Mouse (Mus musculus): ENCODE data around the gene Samd4.

Gene Samd4

DNA sequence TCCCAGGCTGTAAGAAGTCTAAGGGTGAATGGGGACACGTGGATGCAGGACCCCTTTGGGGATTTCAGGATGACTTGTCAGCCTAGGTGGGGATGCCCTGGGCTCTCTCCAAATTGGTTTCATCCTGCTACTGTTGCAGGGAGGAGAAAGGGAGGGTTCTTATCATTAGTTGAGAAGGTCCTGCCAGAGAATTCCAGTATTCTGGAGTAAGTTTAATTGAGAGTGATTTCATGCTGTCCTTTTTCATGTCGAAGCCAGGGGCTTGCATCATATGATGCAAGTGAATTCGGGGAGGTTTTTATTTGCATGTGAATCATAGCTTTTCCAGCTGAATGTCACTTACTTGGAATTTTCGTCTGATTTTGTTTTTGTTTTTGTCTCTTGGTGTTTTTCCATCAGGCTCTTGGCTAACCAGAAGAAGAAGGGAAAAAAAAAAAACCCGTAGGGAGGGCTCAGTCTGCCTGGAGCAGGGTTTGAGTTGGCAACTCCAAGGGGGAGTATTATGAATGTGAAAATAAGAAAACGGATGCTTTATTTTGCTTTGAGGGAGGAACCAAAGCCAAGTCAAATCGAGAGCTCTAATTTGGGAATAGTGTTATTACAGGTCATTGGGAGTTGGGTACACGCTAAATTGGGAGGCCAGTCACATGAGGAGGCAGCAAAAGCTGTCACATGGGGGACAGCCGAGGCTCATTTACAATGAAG lies 116.8 kb downstream of the Samd4 start:
- DNase-seq (ENCODE audit: low spot score in 2 of 2), result no peak

DNA sequence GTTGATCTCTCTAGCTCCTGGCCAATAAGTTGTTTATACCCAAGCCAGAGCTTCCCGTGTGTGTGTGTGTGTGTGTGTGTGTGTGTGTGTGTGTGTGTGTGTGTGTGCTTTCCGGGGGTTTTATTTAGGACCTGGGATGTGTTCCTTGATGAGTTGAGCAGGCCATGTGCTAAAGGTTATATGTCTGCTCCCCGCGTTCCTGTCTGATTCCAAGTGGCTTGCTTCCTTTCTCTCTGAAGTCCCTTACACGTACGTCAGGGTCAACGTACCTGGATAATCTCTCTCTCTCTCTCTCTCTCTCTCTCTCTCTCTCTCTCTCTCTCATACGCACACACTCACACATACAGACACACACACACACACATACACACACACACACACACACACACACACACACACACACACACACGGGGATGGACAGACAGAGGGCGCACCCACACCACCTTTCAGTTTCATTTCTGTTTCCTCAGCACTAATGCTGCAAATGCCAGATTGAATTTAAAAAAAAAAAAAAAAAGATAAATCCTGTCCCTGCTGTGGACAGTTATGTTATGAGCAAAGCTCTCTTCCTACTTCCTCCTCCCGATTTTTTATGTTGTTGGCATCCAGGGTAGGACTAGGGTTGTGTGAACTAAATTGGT lies 117.6 kb downstream of the Samd4 start:
- no peak for DNase-seq (ENCODE audit: low spot score in 2 of 2)

DNA sequence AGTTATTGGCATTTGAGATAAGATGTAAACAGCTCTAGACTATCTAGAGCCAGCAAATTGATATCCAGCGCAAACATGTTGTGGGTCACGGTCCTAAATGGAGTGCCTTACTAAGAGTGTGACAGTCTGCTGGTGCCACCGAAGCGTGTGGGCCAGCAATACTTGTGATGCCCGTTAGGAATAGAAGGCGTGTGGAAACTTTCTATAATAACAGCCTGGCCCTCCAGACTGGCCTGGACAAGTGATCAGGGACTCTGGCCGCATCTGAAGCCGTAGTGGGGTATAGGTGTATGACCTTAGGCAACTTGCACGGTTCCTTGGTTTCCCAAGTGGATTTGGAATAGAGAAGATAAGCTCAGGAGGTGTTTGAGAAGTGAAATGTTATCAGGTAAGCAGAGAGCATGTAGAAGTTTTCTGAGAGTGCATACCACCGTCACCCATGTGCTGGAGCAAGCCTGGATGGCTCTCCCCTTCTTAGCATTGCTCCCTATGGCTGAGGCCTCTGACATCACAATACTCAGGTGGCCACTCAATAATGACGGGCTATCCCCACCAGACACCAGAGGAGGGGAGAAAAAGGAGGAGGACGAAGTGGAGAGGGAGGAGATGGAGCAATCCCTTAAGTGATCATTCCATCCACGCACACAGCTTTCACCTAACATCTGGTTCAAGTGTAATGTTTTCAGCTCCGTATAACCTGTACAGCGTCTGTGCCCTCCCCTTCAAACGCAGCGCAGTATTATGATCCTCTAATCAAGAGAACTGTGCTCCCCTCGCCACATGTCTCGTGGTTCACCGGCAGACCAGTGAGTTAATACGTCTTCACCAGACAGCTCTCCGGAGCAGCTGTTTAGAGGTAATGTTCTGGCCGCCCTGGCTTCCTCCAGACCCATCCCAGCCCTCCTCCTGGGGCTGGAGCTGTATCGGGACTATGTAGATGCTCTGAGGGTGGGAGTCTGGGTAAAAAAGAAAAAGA lies 118.4 kb downstream of the Samd4 start:
- no peak for DNase-seq (ENCODE audit: low spot score in 2 of 2)

DNA sequence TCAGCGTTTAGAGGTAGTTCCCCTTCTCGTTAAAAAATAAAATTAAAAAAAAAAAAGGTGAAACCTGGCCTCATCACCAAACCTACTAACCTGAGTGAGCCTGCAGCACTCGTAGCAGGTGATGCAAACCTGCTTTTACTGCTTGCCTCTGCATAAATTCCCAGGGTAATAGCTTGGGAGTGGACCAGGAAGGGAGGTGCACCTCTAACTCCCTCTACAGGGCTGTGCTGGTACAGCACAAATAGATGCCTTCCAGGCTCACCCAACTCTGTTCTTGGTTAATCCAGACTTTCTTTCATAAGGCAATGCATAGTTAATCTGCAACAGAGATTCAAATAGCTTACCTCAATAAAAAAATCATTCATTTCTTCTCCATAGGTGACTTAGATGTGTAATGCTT lies 121.5 kb downstream of the Samd4 start:
- no peak for DNase-seq (ENCODE audit: low spot score in 2 of 2)

DNA sequence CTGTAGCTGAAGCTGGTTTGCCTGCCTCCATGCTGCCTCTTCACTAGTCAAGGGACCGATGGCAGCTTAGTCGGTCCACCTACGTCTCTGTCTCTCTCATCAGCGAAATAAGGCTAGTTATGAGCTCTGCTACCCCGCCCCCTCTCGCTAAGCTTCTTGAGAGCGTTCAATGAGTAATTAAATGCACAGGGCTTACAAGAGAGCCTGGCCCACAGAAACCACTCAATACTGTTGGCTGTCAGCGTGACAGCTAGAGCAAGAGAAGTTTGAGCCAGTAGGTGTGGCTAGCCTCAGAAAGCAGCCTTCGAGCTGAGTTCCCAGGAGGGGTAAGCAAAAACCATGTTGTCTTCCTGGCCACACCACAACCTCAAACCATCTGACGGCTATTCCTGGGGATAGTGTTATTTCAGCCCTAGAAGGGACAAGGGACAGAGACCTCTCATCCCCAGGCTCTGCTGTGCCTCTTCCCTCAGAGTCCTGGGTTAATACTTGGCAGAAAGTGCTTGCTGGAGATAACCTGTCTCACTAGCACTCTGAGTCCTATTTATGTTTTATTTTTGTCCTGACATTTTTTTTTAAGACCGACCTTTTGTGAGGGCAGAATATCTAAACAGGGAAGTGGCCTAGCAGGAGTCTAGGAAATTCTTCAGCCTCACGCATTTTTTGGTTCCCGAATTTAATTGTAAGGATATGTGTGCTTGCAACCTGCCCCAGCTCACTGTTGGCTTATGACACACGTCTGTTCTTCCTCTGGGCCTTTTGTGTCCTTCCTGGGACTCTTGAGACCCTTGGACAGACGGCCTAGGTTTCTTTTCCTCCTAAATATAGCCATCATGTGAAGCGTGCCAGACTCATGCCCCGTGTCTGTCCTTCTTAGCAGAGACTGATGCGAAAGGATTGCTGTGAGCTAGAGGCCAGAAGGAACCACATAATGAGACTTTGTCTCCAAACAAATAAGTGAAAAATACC lies 128.8 kb downstream of the Samd4 start:
- peak; percentile 25 to 44 for DNase-seq (ENCODE audit: low spot score in 2 of 2)

DNA sequence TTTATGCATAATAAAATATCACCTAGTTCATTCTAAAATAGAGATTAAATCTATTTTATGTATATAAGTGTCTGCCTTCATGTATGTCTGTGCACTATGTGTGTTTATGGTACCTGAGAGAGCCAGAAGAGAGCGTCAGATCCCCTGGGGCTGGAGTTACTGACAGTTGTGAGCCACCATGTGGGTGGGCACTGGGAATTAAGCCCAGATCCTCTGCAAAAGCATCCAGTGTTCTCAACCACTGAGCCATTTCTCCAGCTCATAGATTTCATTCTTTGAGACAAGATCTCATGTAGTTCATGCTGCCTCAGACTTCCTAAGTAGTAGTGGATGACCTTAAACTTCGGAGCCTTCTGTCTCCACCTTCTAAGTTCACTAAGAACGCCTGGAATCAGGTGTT lies 133.0 kb downstream of the Samd4 start:
- DNase-seq (ENCODE audit: low spot score in 2 of 2), result no peak

DNA sequence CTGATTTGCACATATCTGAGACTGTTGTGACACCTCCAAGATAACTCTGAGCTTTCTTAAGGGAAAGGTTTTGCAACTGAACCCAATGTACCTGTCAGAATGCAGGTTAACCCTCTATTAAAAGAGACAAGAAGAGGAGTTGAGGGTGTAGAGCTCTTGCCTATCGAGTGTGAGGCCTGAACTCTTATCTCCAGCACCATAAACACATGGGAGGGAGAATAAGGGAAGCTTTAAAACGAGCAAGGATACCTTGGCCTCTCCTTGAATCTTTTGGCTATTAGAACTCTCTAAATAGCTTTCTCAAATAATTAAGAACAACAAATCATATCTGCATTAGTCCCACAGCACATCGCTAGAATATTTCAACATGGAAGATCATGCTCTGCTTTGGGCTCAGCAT lies 135.0 kb downstream of the Samd4 start:
- no peak for DNase-seq (ENCODE audit: low spot score in 2 of 2)

- no peak for DNase-seq (ENCODE audit: low spot score in 2 of 2)
These were observed 138.2 kb downstream of the Samd4 start for GRCm38 (mm10) chr14:47020886-47021285.

GRCm38 (mm10) chr14:47023529-47023928 lies 140.9 kb downstream of the Samd4 start:
- no peak for DNase-seq (ENCODE audit: low spot score in 2 of 2)

DNA sequence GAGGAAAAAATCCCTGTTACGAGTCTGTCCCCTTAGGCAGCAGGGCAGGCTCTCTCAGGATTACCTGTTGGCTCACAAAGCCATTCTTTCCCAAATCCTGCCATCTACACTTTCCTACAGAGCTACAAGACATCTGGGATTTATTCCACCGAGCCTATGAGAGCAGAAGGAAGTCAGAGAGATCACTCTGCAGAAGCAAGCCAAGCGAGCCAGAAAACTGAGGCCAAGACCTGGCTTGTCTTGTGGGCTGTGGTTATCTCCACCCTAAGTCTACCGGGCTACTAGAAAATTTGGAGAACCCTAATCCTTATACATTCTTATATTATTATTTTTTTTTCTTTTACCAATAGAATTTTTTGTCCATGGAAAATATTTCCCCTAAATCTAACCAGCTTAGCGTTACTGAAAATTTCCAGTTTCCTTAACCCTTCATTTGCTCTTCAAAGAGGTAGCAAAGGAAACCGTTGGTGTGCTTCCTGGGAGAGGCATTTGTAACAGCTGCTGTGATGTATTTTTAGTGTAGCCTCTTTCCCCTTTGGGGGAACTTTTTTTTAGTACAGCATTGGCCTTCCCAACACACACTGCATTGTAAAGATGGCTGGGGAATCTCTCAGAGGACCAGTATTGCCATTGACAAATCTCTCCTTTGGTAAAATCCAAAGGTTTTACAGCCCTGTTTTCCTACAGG lies 144.9 kb downstream of the Samd4 start:
- DNase-seq (ENCODE audit: low spot score in 2 of 2), result no peak

DNA sequence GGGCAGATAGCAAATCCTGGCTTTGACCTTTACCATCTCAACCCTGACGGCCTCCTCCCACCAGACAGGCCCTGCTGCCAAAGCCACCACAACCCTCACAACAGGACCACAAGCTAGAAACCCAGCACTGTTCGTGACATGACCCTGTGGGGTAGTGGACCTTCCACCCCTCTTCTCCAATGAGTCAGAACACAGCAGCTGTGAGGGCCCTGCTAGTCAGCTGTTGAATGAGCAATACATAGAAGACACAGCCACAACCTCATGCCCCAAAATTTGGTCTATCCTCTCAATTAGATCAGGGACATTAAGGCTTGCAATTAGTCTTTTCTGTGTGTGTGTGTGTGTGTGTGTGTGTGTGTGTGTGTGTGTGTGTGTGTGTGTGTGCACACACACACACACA lies 148.9 kb downstream of the Samd4 start:
- DNase-seq (ENCODE audit: low spot score in 2 of 2), result no peak

- DNase-seq (ENCODE audit: low spot score in 2 of 2), result no peak
These were observed 149.5 kb downstream of the Samd4 start for GRCm38 (mm10) chr14:47032140-47032539.

GRCm38 (mm10) chr14:47033423-47033822 lies 150.8 kb downstream of the Samd4 start:
- DNase-seq (ENCODE audit: low spot score in 2 of 2), result no peak

DNA sequence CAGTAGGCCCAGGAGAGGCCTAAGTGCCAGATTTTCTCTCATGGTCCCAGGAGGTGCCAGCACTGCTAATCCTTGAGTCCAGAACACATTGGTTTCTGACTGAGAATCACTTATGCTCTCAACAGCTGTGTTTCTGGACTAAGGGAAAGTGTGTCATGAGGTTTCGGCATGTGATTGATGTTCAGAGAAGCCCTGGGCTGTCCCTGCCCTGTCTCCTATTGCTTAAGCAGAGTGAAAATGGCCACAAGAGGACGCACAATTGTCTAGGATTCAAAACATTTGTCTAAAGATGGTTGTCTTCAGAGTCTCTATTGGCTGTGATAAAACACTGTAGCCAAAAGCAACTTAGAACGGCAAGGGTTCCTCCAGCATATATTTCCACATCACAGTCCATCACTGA lies 159.0 kb downstream of the Samd4 start:
- no peak for DNase-seq (ENCODE audit: low spot score in 2 of 2)

GRCm38 (mm10) chr14:47049051-47049450 lies 166.4 kb downstream of the Samd4 start:
- DNase-seq (ENCODE audit: low spot score in 2 of 2), result no peak

- DNase-seq (ENCODE audit: low spot score in 2 of 2), result no peak
These were observed 169.3 kb downstream of the Samd4 start for GRCm38 (mm10) chr14:47051743-47052610.

DNA sequence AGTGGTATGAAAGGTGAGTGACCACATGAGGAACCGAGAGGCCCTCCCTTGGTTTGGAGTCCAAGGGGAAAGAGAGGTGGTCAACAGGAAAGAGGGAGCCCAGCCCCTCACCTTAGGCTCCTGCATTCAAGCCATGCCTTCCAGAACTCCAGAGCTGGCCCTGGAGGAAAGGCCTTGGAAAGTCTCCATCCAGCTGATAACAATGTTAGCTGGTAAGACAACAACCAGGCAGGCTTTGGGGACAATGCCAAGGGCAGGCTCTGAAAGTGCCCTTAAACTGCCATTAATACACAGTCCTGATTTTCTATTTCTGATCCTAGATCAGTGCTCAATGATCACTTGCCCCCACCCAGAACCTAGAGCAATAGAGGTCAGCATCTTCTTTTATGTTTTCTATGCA lies 170.4 kb downstream of the Samd4 start:
- DNase-seq (ENCODE audit: low spot score in 2 of 2), result no peak

- DNase-seq (ENCODE audit: low spot score in 2 of 2), result no peak
These were observed 171.2 kb downstream of the Samd4 start for GRCm38 (mm10) chr14:47053824-47054223.

- DNase-seq (ENCODE audit: low spot score in 2 of 2), result no peak
These were observed 176.3 kb downstream of the Samd4 start for GRCm38 (mm10) chr14:47058969-47059368.

DNA sequence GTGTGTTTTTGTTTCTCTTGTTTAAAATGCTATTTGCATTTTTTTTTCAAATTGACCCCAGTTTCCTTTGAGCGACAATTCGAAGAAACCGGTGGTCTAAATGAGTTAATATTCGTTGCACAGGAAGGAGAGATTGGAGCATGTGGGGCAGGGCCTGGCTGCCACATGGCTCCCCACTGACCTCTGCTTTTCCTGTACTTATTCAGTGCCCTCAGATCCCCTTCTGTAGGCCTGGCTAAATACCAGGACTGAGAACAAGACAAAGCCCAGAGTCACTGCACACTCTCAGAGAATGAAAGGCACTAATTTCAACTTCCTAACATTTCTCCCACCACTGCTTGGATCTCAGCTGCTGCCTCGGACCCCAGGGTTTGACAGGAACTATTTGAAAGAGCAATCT lies 182.4 kb downstream of the Samd4 start:
- no peak for DNase-seq (ENCODE audit: low spot score in 2 of 2)
